18 mouse cellular contexts compared by ENCODE assay signal in genomic region chr11:52366358-52366757, GRCm38 (mm10). TPM values are rescaled to one million over a fixed set of nuclear protein-coding genes. Genes with fewer than 3 reads are reported as not detected.
DNase-seq lines count a peak whose midpoint lies in the region; ATAC-seq and TF ChIP-seq lines count a peak whose summit lies in the region.
"Had no signal": no experiment of that assay in that cellular context is flagged by ENCODE, and none has a peak within 500 bp of the region (broad histone marks: within the 10 kb centered on the region; RNA-seq: fewer than 3 reads in every experiment).

No protein-coding gene starts in this region.

- H3K36me3 ChIP-seq in heart, postnatal 0 days (replicated peaks; ENCODE audit: control insufficient read depth, insufficient read depth, low read length): no peaks in the 10 kb centered on the region
- peaks cover 2% of the 10 kb centered on the region; the same call in 1 of the 2 replicates for H3K36me3 ChIP-seq in liver, embryonic 11.5 days (ENCODE audit: control insufficient read depth, insufficient read depth, low read length)
- H3K36me3 ChIP-seq: lung, embryonic 15.5 days; neural tube, embryonic 13.5 days had no signal

- H3K9me3 ChIP-seq in heart, postnatal 0 days (replicated peaks; ENCODE audit: control insufficient read depth, low read length): no peaks in the 10 kb centered on the region
- no peaks in the 10 kb centered on the region for H3K9me3 ChIP-seq in liver, embryonic 11.5 days (ENCODE audit: control insufficient read depth, low read length)
- H3K9me3 ChIP-seq: hindbrain, embryonic 10.5 days; lung, embryonic 15.5 days; neural tube, embryonic 13.5 days had no signal

- H3K27ac ChIP-seq in heart, postnatal 0 days (ENCODE audit: low read depth): peak overlapping the region; percentile 32; the same call in 1 of the 2 replicates
- peak overlapping the region; percentile 38; the same call in 1 of the 2 replicates for H3K27ac ChIP-seq in liver, embryonic 11.5 days (ENCODE audit: low read depth, low read length)
- H3K27ac ChIP-seq: hindbrain, embryonic 10.5 days; neural tube, embryonic 13.5 days had no signal

- no peak for TF ChIP-seq EP300 in heart, postnatal 0 days (IDR thresholded peaks at IDR 0.05; ENCODE audit: low read depth)

- no peak for TF ChIP-seq CTCF in heart, postnatal 0 days (IDR thresholded peaks at IDR 0.05; ENCODE audit: low read depth)

- H3K9ac ChIP-seq in heart, postnatal 0 days (replicated peaks; ENCODE audit: low read depth, low read length): 0 out of 2 replicates have a peak overlapping the region, but pooled peaks have one; percentile 1
- no peak overlapping the region; the same call in 1 of the 2 replicates for H3K9ac ChIP-seq in liver, embryonic 11.5 days (ENCODE audit: low read depth, low read length)
- H3K9ac ChIP-seq: lung, embryonic 15.5 days; neural tube, embryonic 13.5 days had no signal

- no peak for ATAC-seq in heart, postnatal 0 days (ENCODE audit: insufficient read depth, low read depth)
- peak; percentile 41; the same call in 1 of the 2 replicates for ATAC-seq in erythroblast, adult 5-6 weeks (replicated peaks; ENCODE audit: low FRiP score, poor library complexity, severe bottlenecking)
- ATAC-seq in liver, embryonic 11.5 days (replicated peaks; ENCODE audit: low FRiP score): peak; percentile 30; the same call in 1 of the 2 replicates
- peak; percentile 64 for ATAC-seq in megakaryocyte progenitor cell, adult 5-6 weeks (replicated peaks; ENCODE audit: poor library complexity)
- ATAC-seq: activated CD4-positive, CD25-positive, alpha-beta regulatory T cell, adult 4 months; inflammation-experienced regulatory T-cells, adult 6 months had no signal

- DNase-seq in heart, postnatal 0 days (ENCODE audit: low spot score): no peak
- no peak for DNase-seq in heart, postnatal 14 days
- DNase-seq in liver, embryonic 11.5 days (ENCODE audit: low spot score): no peak
- no peak for DNase-seq in ovary, postnatal 10 days (ENCODE audit: low spot score)
- DNase-seq in Muller cell, postnatal 12 days (ENCODE audit: inconsistent ontology term): no peak
- no peak for DNase-seq in thymus, postnatal 14 days
- DNase-seq: adrenal gland, postnatal 36 days; cerebellum, postnatal 10 days; gastrocnemius, postnatal 36 days; kidney, postnatal 14 days; retina, postnatal 1 day had no signal

- H3K4me1 ChIP-seq in heart, postnatal 0 days (ENCODE audit: control insufficient read depth, insufficient read depth): peaks cover 72% of the 10 kb centered on the region
- peaks cover 70% of the 10 kb centered on the region for H3K4me1 ChIP-seq in liver, embryonic 11.5 days (replicated peaks; ENCODE audit: control insufficient read depth, insufficient read depth, low read length)

- peak overlapping the region; percentile 15; the same call in 1 of the 2 replicates for H3K4me2 ChIP-seq in heart, postnatal 0 days (ENCODE audit: low read depth, low read length)
- H3K4me2 ChIP-seq in liver, embryonic 11.5 days: peak overlapping the region; percentile 38
- H3K4me2 ChIP-seq: lung, embryonic 15.5 days; neural tube, embryonic 13.5 days had no signal

- intact Hi-C loops in heart, postnatal 14 days (cut with DNase I): no loop called here

- 35% methylated on average over 5 of the region's 5 CpGs for WGBS in heart, postnatal 0 days
- 60% methylated on average over 5 of the region's 5 CpGs for WGBS in liver, embryonic 11.5 days

- no peak overlapping the region for H3K4me3 ChIP-seq in heart, postnatal 0 days (ENCODE audit: low read depth, low read length)
- H3K4me3 ChIP-seq in liver, embryonic 11.5 days (ENCODE audit: low read depth, low read length): peak overlapping the region; percentile 20; the same call in 1 of the 2 replicates
- H3K4me3 ChIP-seq: hindbrain, embryonic 10.5 days; lung, embryonic 15.5 days; neural tube, embryonic 13.5 days had no signal

- H3K27me3 ChIP-seq in heart, postnatal 0 days (ENCODE audit: control insufficient read depth, insufficient read depth, low read length): no peaks in the 10 kb centered on the region
- no peaks in the 10 kb centered on the region for H3K27me3 ChIP-seq in liver, embryonic 11.5 days (replicated peaks; ENCODE audit: control insufficient read depth, insufficient read depth, low read length)
- H3K27me3 ChIP-seq: lung, embryonic 15.5 days; neural tube, embryonic 13.5 days had no signal

RNA-seq across cellular contexts. Expression of gene Vdac1, which starts 5.7 kb away (rescaled TPM):
- total RNA-seq in heart, postnatal 0 days (2014; rRNA removed; ENCODE audit: low replicate concordance): 478 and 528 TPM in 2 replicates
- 627 and 646 TPM in 2 replicates for polyA plus RNA-seq in heart, postnatal 0 days (2015; fragmentation: Nextera tagmentation; extraction: Ambion mirVana)
- total RNA-seq in heart, postnatal 14 days (2021): 100 to 1,000 TPM; 926 to 937 TPM
- total RNA-seq in erythroblast, adult 5-6 weeks (2015; ENCODE audit: low replicate concordance): 32.9 and 36.4 TPM in 2 replicates
- 34.0 and 51.9 TPM in 2 replicates for total RNA-seq in erythroblast, adult 5-6 weeks (2017; ENCODE audit: low replicate concordance)
- 228 and 243 TPM in 2 replicates for polyA plus RNA-seq in liver, embryonic 11.5 days (2014; fragmentation: Nextera tagmentation; extraction: Ambion mirVana)
- total RNA-seq in megakaryocyte progenitor cell, adult 5-6 weeks (2015): 128 and 138 TPM in 2 replicates
- total RNA-seq in megakaryocyte progenitor cell, adult 5-6 weeks (2017): 223 and 244 TPM in 2 replicates

RNA-seq across cellular contexts. Expression of gene 9530068E07Rik, which starts 29.9 kb away (rescaled TPM):
- 149 and 200 TPM in 2 replicates for total RNA-seq in heart, postnatal 0 days (2014; rRNA removed; ENCODE audit: low replicate concordance)
- 133 and 134 TPM in 2 replicates for polyA plus RNA-seq in heart, postnatal 0 days (2015; fragmentation: Nextera tagmentation; extraction: Ambion mirVana)
- 10 to 100 TPM; 87.6 to 89.3 TPM for total RNA-seq in heart, postnatal 14 days (2021)
- 30.6 and 35.1 TPM in 2 replicates for total RNA-seq in erythroblast, adult 5-6 weeks (2015; ENCODE audit: low replicate concordance)
- total RNA-seq in erythroblast, adult 5-6 weeks (2017; ENCODE audit: low replicate concordance): 22.2 and 24.3 TPM in 2 replicates
- 124 and 141 TPM in 2 replicates for polyA plus RNA-seq in liver, embryonic 11.5 days (2014; fragmentation: Nextera tagmentation; extraction: Ambion mirVana)
- 132 and 143 TPM in 2 replicates for total RNA-seq in megakaryocyte progenitor cell, adult 5-6 weeks (2015)
- total RNA-seq in megakaryocyte progenitor cell, adult 5-6 weeks (2017): 79.5 and 86.6 TPM in 2 replicates
